Mouse (Mus musculus) liver, adult 2 months (tissue): ENCODE data around the gene Retreg1.

Source experiments
- CTCF ChIP-seq: fragments of 200-500 bp; IDR thresholded peaks from 2 replicates; pipeline ENCODE4 v1.5.1; 2011; ENCODE audit warnings: low read depth, low read length, control low read depth
- POLR2A ChIP-seq: fragments of 200-500 bp; IDR thresholded peaks from 2 replicates; pipeline ENCODE4 v1.6.1; 2011; ENCODE audit warnings: low read length, control low read depth; ENCODE audit not compliant: insufficient read depth; ENCODE audit errors: extremely low read depth

- TF ChIP-seq POLR2A (no peak), CTCF (no peak)
Observed at GRCm38 (mm10) chr15:25886581-25887011, 43.6 kb downstream of the Retreg1 start.
